Mouse (Mus musculus) gastrocnemius, adult 8-10 months (tissue): Measurements from ENCODE around the gene Gm7271. TPM values are rescaled to one million over a fixed set of nuclear protein-coding genes. Genes with fewer than 3 reads are reported as not detected.

Experiments
- total RNA-seq, 4 experiments: library from RNA; stranded (reverse); gene quantifications; 2 replicates each; pipeline ENCODE4 v1.2.4; 2022

Gm7271 gene
- total RNA-seq, 4 experiments from 2014 or later: not detected

Other genes starting within 250 kb of the Gm7271 start
- 10 to 100 TPM; 13.7 to 19.4 (median 17.5) TPM for gene Clock, start 179.2 kb upstream of the Gm7271 start, total RNA-seq
- gene Pdcl2, start 152.9 kb upstream of the Gm7271 start, total RNA-seq: not detected
- not detected for gene Nmu, start 120.3 kb upstream of the Gm7271 start, total RNA-seq
- gene Exoc1, start 45.3 kb downstream of the Gm7271 start, total RNA-seq: 10 to 100 TPM in 3 of 4 experiments, 1 to 10 TPM in 1; 9.5 to 12.7 (median 11.3) TPM
- gene Cep135, start 104.7 kb downstream of the Gm7271 start, total RNA-seq: under 1 TPM; 0.61 to 0.94 (median 0.86) TPM
- gene C530008M17Rik, start 172.5 kb downstream of the Gm7271 start, total RNA-seq: 1 to 10 TPM; 1.4 to 2.1 (median 1.9) TPM